Mouse (Mus musculus): Measurements from ENCODE around the gene Tcp10a. TPM values are rescaled to one million over a fixed set of nuclear protein-coding genes. Genes with fewer than 3 reads are reported as not detected.
"Not testable (repeated sequence)": the region's sequence is repeated elsewhere in the genome, so short reads cannot be mapped to it uniquely, and the experiment has no call there.

Tcp10a gene
- polyA plus RNA-seq, 1 experiment from 2014 or later, result not detected

DNA sequence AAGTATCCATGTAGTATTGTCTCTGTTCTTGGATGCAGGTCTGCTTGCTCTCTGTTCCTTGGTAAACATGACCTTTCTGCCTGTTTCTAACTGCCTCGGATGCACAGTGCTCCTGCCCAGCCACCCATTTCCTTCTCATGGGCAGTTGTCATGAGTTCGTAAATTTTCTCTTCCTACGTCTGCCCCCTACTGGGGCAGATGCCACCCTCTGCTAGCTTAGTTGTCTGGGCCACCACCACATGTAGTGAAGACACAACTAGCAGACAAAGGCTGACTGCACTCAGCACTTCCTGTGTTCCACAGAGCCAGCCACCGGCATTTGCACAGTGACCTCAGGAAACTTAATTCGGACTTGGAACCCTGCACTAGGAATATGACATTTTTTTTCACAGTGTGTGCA is 8.3 kb downstream of the Tcp10a start:
- H3K9ac ChIP-seq; H3K36me3 ChIP-seq (replicated peaks); H3K27me3 ChIP-seq; ATAC-seq (ENCODE audit: low FRiP score); H3K4me1 ChIP-seq; H3K27ac ChIP-seq; H3K9me3 ChIP-seq; H3K4me3 ChIP-seq (replicated peaks); H3K4me2 ChIP-seq: not testable (repeated sequence)
- 82% methylated on average over 2 of the region's 5 CpGs for WGBS

GRCm38 (mm10) chr17:7337381-7337780 is 12.9 kb downstream of the Tcp10a start:
- H3K9ac ChIP-seq; H3K27ac ChIP-seq; H3K36me3 ChIP-seq (replicated peaks); H3K4me2 ChIP-seq; ATAC-seq (ENCODE audit: low FRiP score); H3K4me3 ChIP-seq (replicated peaks); H3K9me3 ChIP-seq; H3K4me1 ChIP-seq; H3K27me3 ChIP-seq: not testable (repeated sequence)
- 85% methylated on average over 7 of the region's 9 CpGs for WGBS

- ATAC-seq (ENCODE audit: low FRiP score); H3K27ac ChIP-seq; H3K36me3 ChIP-seq (replicated peaks); H3K4me1 ChIP-seq; H3K9me3 ChIP-seq; H3K27me3 ChIP-seq; H3K4me3 ChIP-seq (replicated peaks); H3K9ac ChIP-seq; H3K4me2 ChIP-seq: not testable (repeated sequence)
- 68% methylated on average over 2 of the region's 3 CpGs for WGBS
Observed at GRCm38 (mm10) chr17:7348765-7349164, 24.3 kb downstream of the Tcp10a start.

DNA sequence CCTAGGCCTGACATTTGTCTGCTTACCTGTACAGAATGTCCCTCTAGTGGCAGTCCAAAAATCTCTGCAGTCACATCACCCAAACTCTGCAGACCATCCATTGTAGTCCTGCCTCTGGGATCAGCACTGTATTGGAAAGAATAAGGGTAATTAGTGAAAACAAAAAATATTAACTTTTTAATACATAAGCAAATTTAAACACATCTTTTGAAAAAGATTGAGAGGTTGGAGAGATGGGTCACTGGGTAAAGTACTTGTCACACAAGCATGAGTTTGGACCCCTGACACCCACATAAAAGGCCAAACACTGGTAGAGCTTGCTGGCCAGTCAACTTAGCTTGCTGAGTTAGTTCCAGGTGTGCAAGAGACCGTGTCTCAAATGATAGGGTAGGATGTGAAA is 28.1 kb downstream of the Tcp10a start, which contains the start of gene Ttll2:
Gene Ttll2 (minus strand): TSS at position 101 of the 400 bp plus-strand sequence.
- not testable (repeated sequence) for H3K9ac ChIP-seq; H3K36me3 ChIP-seq (replicated peaks); H3K27ac ChIP-seq; H3K27me3 ChIP-seq; ATAC-seq (ENCODE audit: low FRiP score); H3K9me3 ChIP-seq; H3K4me2 ChIP-seq; H3K4me1 ChIP-seq; H3K4me3 ChIP-seq (replicated peaks)
- 92% methylated on average over 1 of the region's 1 CpGs for WGBS

DNA sequence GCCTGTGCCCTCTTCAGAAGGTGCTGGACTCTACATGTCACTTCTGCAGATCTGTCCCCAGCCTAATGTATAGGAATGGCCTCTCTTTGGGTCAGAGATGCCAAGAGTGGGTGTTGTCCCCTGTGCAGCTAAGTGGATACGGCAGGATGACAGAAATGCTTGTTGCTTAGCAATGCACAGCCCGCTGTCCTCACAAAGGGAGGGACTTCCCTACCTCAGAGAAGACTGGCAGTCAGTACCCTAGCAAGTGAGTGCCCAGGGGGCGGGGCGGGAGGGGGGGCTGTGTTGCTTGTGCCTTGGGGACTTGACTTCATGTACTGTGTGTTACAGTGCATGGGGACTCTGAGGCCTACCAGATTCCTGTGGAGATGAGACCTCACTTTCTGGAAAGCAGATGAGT is 35.4 kb downstream of the Tcp10a start:
- not testable (repeated sequence) for H3K27ac ChIP-seq; H3K27me3 ChIP-seq; H3K36me3 ChIP-seq (replicated peaks); ATAC-seq (ENCODE audit: low FRiP score); H3K4me3 ChIP-seq (replicated peaks); H3K9ac ChIP-seq; H3K4me1 ChIP-seq; H3K4me2 ChIP-seq; H3K9me3 ChIP-seq
- WGBS, result 78% methylated on average over 4 of the region's 4 CpGs

GRCm38 (mm10) chr17:7360749-7361465 is 36.5 kb downstream of the Tcp10a start:
- H3K4me1 ChIP-seq; H3K27me3 ChIP-seq; ATAC-seq (ENCODE audit: low FRiP score); H3K36me3 ChIP-seq (replicated peaks); H3K4me3 ChIP-seq (replicated peaks); H3K9me3 ChIP-seq; H3K27ac ChIP-seq; H3K9ac ChIP-seq; H3K4me2 ChIP-seq: not testable (repeated sequence)
- WGBS, result 88% methylated on average over 9 of the region's 9 CpGs

DNA sequence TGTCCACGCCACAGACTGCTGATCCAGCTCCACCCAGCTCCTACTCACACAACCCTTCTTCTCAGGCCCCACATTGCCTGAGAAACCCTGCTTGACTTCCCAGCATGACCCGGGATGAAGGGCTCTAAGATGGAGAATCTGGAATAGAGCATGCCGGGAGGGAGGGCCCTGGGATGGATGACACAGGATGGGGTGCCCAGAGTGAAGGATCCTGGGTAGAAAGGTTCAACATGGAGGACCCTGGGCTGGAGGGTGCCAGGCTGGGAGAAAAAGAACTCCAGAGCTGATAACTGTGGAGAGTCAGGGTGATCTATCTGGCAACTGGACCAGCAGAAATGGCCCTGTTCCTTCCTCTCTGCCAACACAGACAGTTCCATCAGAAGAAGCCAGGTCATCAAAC is 41.2 kb downstream of the Tcp10a start:
- ATAC-seq (ENCODE audit: low FRiP score); H3K4me3 ChIP-seq (replicated peaks); H3K27me3 ChIP-seq; H3K4me2 ChIP-seq; H3K9ac ChIP-seq; H3K9me3 ChIP-seq; H3K4me1 ChIP-seq; H3K27ac ChIP-seq; H3K36me3 ChIP-seq (replicated peaks): not testable (repeated sequence)
- no CpG with 5 or more reads among the region's 3 CpGs for WGBS

GRCm38 (mm10) chr17:7366265-7366664 is 41.8 kb downstream of the Tcp10a start:
- not testable (repeated sequence) for H3K4me3 ChIP-seq (replicated peaks); H3K9ac ChIP-seq; H3K27ac ChIP-seq; H3K4me1 ChIP-seq; H3K27me3 ChIP-seq; H3K36me3 ChIP-seq (replicated peaks); H3K9me3 ChIP-seq; H3K4me2 ChIP-seq
- no CpG with 5 or more reads among the region's 1 CpGs for WGBS
- 0 out of 2 replicates have a peak, but pooled peaks have one; percentile 23 for ATAC-seq (ENCODE audit: low FRiP score)

GRCm38 (mm10) chr17:7366676-7367374 is 42.4 kb downstream of the Tcp10a start:
- H3K36me3 ChIP-seq (replicated peaks); H3K4me2 ChIP-seq; H3K4me3 ChIP-seq (replicated peaks); H3K27me3 ChIP-seq; H3K4me1 ChIP-seq; H3K9ac ChIP-seq; H3K9me3 ChIP-seq; H3K27ac ChIP-seq: not testable (repeated sequence)
- WGBS, result 61% methylated on average over 5 of the region's 7 CpGs
- ATAC-seq (ENCODE audit: low FRiP score), result peak; percentile 76

DNA sequence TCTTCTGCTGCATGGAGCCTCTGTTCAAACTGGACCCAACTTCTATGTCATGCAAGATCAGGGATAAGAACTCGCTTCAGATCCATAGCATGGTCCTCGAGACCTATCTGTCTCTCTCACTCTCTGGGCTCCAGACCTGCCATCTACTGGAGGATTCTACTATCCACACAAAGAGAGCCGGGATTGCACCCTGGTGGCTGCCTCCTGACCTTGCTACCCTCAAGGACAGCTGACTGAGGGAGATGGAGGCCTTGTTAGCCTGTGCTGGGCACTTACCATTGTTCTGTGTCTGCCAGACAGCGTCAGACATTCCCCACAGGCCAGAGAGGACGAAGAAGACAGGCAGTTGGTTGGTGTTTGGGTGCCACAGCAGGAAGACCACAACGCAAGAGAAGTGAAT is 45.0 kb downstream of the Tcp10a start:
- H3K4me3 ChIP-seq (replicated peaks); H3K27ac ChIP-seq; H3K4me2 ChIP-seq; H3K4me1 ChIP-seq; H3K9me3 ChIP-seq; ATAC-seq (ENCODE audit: low FRiP score); H3K36me3 ChIP-seq (replicated peaks); H3K9ac ChIP-seq; H3K27me3 ChIP-seq: not testable (repeated sequence)
- WGBS, result 78% methylated on average over 6 of the region's 6 CpGs

DNA sequence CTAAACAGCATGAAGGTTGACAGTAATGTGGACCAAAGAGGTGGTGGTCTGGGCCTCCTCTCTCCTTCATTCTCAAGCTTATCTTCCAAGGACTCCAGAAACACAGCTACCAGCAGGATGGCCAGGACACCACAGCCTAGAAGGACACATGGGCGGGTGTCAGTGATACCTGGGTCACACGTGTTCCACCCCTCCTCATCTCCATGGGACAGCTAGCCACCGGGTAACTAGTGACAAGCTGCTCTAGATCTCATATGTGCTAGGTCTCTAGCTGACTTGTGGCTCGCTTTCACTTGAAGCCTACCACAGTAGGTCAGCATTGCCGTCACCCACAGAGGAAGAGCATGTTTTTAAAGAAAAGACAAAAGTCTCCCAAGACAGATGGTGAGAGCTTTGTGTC is 47.4 kb downstream of the Tcp10a start, which contains the start of gene Gm49630:
Gene Gm49630 (minus strand): TSS at position 101 of the 400 bp plus-strand sequence.
- not testable (repeated sequence) for H3K27me3 ChIP-seq; H3K36me3 ChIP-seq (replicated peaks); H3K4me3 ChIP-seq (replicated peaks); H3K27ac ChIP-seq; H3K4me1 ChIP-seq; ATAC-seq (ENCODE audit: low FRiP score); H3K4me2 ChIP-seq; H3K9ac ChIP-seq; H3K9me3 ChIP-seq
- 83% methylated on average over 3 of the region's 5 CpGs for WGBS

DNA sequence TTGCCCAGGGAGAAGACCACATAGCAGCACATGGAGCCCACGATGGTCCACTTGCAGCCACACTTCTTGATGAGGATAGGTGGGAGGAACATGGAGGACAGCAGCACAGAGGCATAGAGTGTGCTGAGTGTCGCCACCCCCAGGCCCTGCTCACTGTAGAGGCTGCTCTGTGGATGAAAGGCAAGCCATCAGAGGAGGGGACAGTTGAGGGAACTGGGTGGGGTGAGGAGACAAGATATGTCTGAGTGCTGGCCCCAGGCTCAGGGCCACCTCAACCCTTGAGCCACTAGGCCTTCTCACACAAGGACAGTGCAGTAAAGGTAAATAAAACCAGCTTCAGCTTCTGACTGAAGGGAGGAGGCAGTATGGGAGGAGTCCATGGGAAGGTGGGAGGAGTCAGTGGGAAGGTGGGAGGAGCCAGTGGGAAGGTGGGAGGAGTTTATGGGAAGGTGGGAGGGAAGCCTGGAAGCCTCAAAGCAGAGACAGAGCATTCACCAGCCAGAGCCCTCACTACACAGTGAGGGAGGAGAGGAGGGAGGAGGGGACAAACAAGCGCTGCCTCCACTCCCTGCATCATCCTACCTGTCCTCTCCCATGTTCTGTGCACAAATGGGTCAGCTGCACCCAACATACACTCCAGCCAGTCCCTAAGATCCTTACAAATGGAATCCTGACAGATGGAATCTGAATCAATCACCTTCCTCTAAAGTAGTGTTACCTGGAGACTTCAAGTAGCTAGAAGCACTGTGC is 52.7 kb downstream of the Tcp10a start:
- 92% methylated on average over 1 of the region's 3 CpGs for WGBS
- H3K4me1 ChIP-seq; ATAC-seq (ENCODE audit: low FRiP score); H3K27ac ChIP-seq; H3K36me3 ChIP-seq (replicated peaks); H3K27me3 ChIP-seq; H3K9me3 ChIP-seq; H3K4me2 ChIP-seq; H3K9ac ChIP-seq; H3K4me3 ChIP-seq (replicated peaks): not testable (repeated sequence)
